Mouse (Mus musculus): Measurements from ENCODE around the gene Ccdc146. TPM values are rescaled to one million over a fixed set of nuclear protein-coding genes. Genes with fewer than 3 reads are reported as not detected.
A peak's percentile ranks its signal among the peaks of the same experiment; 100 is the strongest.
"Not testable (repeated sequence)": the region's sequence is repeated elsewhere in the genome, so short reads cannot be mapped to it uniquely, and the experiment has no call there.

Ccdc146 gene
- polyA plus RNA-seq, 1 experiment from 2014 or later, result not detected

DNA sequence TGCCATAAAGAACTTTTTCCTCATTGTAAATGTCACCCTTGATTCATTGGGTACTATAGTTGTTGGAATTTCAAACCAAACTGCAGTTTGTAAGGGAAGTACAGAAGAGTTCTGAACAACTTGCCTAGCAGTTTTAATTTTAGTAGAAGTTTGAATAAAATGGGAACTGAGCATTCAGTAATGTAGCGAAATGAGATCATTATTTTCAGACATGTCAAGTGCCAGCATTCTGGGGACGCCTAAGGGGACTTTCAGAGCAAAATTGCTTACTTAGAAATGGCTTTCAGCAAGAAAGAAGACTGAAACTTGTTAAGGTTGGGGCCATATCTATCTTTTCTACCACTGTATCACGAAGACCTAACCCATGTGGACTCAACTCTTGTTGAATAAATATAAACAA lies 65.8 kb downstream of the Ccdc146 start:
- Histone ChIP-seq H3K9me3 (ENCODE audit: control insufficient read depth, low read length) (no peaks in the 10 kb centered on the region), H3K36me3 (ENCODE audit: control insufficient read depth, insufficient read depth, low read length) (no peaks in the 10 kb centered on the region), H3K27ac (ENCODE audit: low read depth, low read length) (no peak overlapping the region), H3K4me3 (ENCODE audit: low read depth, low read length) (no peak overlapping the region), H3K4me1 (ENCODE audit: control insufficient read depth, insufficient read depth, low read length) (peaks cover 5% of the 10 kb centered on the region; the same call in 1 of the 2 replicates), H3K27me3 (ENCODE audit: control insufficient read depth, insufficient read depth, low read length) (no peaks in the 10 kb centered on the region), H3K4me2 (no peak overlapping the region), H3K9ac (ENCODE audit: low read length) (no peak overlapping the region)
- DNase-seq (ENCODE audit: low spot score, missing footprints) (no peak), ATAC-seq (ENCODE audit: low FRiP score) (no peak)
- 84% methylated on average over 3 of the region's 3 CpGs for WGBS

DNA sequence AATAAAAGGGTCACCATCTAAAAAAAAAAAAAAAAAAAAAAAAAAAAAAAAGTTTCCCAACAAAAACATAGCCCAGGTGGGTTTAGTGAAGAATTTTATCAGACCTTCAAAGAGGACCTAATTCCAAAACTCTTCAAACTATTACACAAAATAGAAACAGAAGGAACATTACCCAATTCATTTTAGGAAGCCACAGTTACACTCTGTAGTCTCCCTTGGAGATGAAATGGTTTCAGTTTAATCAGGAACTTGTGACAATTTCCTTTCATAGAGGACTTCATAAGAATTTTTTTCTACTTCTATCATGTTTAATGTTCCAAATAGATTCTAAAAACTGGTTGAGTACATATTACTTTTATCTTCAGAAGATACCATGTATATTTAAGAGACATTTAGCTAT lies 72.8 kb downstream of the Ccdc146 start:
- no peak overlapping the region for H3K4me2 ChIP-seq
- no peaks in the 10 kb centered on the region for H3K36me3 ChIP-seq (ENCODE audit: control insufficient read depth, insufficient read depth, low read length)
- H3K27me3 ChIP-seq (ENCODE audit: control insufficient read depth, insufficient read depth, low read length), result no peaks in the 10 kb centered on the region
- no peaks in the 10 kb centered on the region for H3K9me3 ChIP-seq (ENCODE audit: control insufficient read depth, low read length)
- DNase-seq (ENCODE audit: low spot score, missing footprints), result no peak
- no peak overlapping the region for H3K27ac ChIP-seq (ENCODE audit: low read depth, low read length)
- peaks cover 5% of the 10 kb centered on the region; the same call in 1 of the 2 replicates for H3K4me1 ChIP-seq (ENCODE audit: control insufficient read depth, insufficient read depth, low read length)
- no peak for ATAC-seq (ENCODE audit: low FRiP score)
- H3K9ac ChIP-seq (ENCODE audit: low read length), result no peak overlapping the region
- no peak overlapping the region for H3K4me3 ChIP-seq (ENCODE audit: low read depth, low read length)

DNA sequence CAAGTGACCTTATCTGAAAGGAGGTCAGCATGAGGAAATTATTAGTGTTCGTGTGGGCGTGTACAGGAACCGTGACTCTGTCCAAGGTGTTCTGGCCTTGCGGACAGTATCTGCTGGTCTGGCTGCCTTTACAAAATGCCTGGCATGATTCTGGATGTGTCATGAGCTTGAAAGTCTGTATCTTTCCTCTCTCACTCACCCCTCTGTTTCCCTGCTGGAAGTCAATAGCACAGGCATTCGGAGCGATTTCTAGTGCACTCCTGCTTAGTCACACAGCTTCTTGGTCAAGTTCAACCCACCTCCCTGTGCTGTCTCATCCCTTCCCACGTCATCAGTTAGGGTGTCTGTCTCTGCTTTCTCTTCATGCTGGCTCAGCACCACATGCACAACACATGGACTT lies 76.1 kb downstream of the Ccdc146 start:
- no peak for DNase-seq (ENCODE audit: low spot score, missing footprints)
- Histone ChIP-seq H3K36me3 (ENCODE audit: control insufficient read depth, insufficient read depth, low read length) (no peaks in the 10 kb centered on the region), H3K4me3 (ENCODE audit: low read depth, low read length) (no peak overlapping the region), H3K4me2 (no peak overlapping the region), H3K9me3 (ENCODE audit: control insufficient read depth, low read length) (no peaks in the 10 kb centered on the region), H3K27ac (ENCODE audit: low read depth, low read length) (no peak overlapping the region), H3K27me3 (ENCODE audit: control insufficient read depth, insufficient read depth, low read length) (no peaks in the 10 kb centered on the region), H3K9ac (ENCODE audit: low read length) (no peak overlapping the region), H3K4me1 (ENCODE audit: control insufficient read depth, insufficient read depth, low read length) (no peaks in the 10 kb centered on the region)
- WGBS, result 85% methylated on average over 7 of the region's 7 CpGs
- no peak for ATAC-seq (ENCODE audit: low FRiP score)

DNA sequence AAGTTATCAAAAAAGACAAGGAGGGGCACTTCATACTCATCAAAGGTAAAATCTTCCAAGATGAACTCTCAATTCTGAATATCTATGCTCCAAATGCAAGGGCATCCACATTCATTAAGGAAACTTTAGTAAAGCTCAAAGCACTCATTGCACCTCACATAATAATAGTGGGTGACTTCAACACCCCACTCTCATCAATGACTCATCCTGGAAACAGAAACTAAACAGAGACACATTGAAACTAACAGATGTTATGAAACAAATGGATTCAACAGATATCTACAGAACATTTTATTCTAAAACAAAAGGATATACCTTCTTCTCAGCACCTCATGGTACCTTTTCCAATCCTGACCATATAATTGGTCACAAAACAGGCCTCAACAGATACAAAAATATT lies 82.2 kb downstream of the Ccdc146 start:
- H3K9ac ChIP-seq (ENCODE audit: low read length); ATAC-seq (ENCODE audit: low FRiP score); H3K4me1 ChIP-seq (ENCODE audit: control insufficient read depth, insufficient read depth, low read length); H3K27ac ChIP-seq (ENCODE audit: low read depth, low read length); H3K9me3 ChIP-seq (ENCODE audit: control insufficient read depth, low read length); H3K4me3 ChIP-seq (ENCODE audit: low read depth, low read length); H3K4me2 ChIP-seq; DNase-seq (ENCODE audit: low spot score, missing footprints); H3K36me3 ChIP-seq (ENCODE audit: control insufficient read depth, insufficient read depth, low read length); H3K27me3 ChIP-seq (ENCODE audit: control insufficient read depth, insufficient read depth, low read length): not testable (repeated sequence)

- H3K36me3 ChIP-seq (ENCODE audit: control insufficient read depth, insufficient read depth, low read length), result no peaks in the 10 kb centered on the region
- 0 out of 2 replicates have a peak, but pooled peaks cover 5% of the 10 kb centered on the region for H3K4me1 ChIP-seq (ENCODE audit: control insufficient read depth, insufficient read depth, low read length)
- H3K4me3 ChIP-seq (ENCODE audit: low read depth, low read length), result no peak overlapping the region
- H3K27me3 ChIP-seq (ENCODE audit: control insufficient read depth, insufficient read depth, low read length), result no peaks in the 10 kb centered on the region
- ATAC-seq (ENCODE audit: low FRiP score) (no peak), DNase-seq (ENCODE audit: low spot score, missing footprints) (no peak)
- no peak overlapping the region for H3K4me2 ChIP-seq
- no peaks in the 10 kb centered on the region for H3K9me3 ChIP-seq (ENCODE audit: control insufficient read depth, low read length)
- WGBS, result 89% methylated on average over 1 of the region's 1 CpGs
- H3K27ac ChIP-seq (ENCODE audit: low read depth, low read length), result no peak overlapping the region
- H3K9ac ChIP-seq (ENCODE audit: low read length), result no peak overlapping the region
Observed at GRCm38 (mm10) chr5:21332119-21332518, 92.4 kb downstream of the Ccdc146 start.

- no peak for DNase-seq (ENCODE audit: low spot score, missing footprints)
- Histone ChIP-seq H3K4me1 (ENCODE audit: control insufficient read depth, insufficient read depth, low read length) (0 out of 2 replicates have a peak, but pooled peaks cover 5% of the 10 kb centered on the region), H3K4me2 (no peak overlapping the region), H3K27me3 (ENCODE audit: control insufficient read depth, insufficient read depth, low read length) (no peaks in the 10 kb centered on the region), H3K27ac (ENCODE audit: low read depth, low read length) (no peak overlapping the region), H3K4me3 (ENCODE audit: low read depth, low read length) (no peak overlapping the region), H3K36me3 (ENCODE audit: control insufficient read depth, insufficient read depth, low read length) (no peaks in the 10 kb centered on the region), H3K9ac (ENCODE audit: low read length) (no peak overlapping the region), H3K9me3 (ENCODE audit: control insufficient read depth, low read length) (no peaks in the 10 kb centered on the region)
- WGBS, result 88% methylated on average over 5 of the region's 5 CpGs
- no peak for ATAC-seq (ENCODE audit: low FRiP score)
Observed at GRCm38 (mm10) chr5:21331656-21332055, 92.8 kb downstream of the Ccdc146 start.

DNA sequence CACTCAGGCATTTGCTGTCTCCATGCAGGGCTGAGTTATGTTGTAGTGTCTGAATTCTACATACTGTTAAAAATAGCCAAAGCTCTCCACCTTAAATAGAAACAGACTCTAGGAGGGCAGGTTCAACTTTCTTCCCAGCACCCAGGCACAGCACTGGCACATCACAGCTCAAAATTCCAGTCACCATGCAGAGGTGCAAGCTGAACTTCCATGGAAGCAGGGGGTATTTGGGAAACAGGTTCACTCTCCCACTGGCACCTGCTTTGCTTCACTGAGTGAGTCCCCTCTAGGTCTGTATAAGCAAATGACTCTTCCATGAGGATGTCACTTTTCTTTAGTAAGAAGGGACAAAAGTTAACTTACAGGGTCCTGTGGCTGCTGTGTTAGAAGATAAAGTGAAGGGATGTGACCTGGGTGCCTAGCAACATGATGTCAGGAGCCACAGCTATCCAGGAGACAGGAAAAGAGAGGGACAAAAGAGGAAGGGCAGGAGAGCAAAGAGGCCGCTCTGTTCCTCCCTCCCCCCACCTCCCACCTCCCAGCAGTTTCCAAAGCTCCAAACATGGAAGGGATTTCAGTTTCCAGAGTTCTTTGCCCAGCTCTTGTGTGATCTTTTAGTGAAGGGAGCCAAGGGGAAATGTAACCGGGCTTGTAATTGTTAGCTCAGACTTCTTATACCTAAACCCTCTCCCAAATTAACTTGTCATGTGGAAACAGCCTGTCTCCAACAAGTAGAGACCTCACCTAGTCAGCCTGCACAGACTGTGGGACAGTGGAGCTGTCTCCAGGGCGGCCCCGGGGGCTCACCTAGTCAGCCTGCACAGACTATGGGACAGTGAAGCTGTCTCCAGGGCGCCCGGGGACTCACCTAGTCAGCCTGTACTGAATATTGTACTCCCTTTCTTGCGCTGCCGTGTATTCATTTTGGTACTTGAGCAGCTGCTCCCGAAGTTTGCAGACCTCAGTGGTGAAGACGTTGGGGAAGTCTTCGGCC lies 94.5 kb downstream of the Ccdc146 start:
- Histone ChIP-seq H3K27ac (ENCODE audit: low read depth, low read length) (no peak overlapping the region), H3K4me1 (ENCODE audit: control insufficient read depth, insufficient read depth, low read length) (0 out of 2 replicates have a peak, but pooled peaks cover 5% of the 10 kb centered on the region), H3K9me3 (ENCODE audit: control insufficient read depth, low read length) (no peaks in the 10 kb centered on the region), H3K4me2 (no peak overlapping the region), H3K27me3 (ENCODE audit: control insufficient read depth, insufficient read depth, low read length) (no peaks in the 10 kb centered on the region), H3K9ac (ENCODE audit: low read length) (no peak overlapping the region), H3K4me3 (ENCODE audit: low read depth, low read length) (no peak overlapping the region), H3K36me3 (ENCODE audit: control insufficient read depth, insufficient read depth, low read length) (no peaks in the 10 kb centered on the region)
- peak; percentile 88 for DNase-seq (ENCODE audit: low spot score, missing footprints)
- ATAC-seq (ENCODE audit: low FRiP score), result peak; percentile 73; the same call in 1 of the 2 replicates
- 35% methylated on average over 11 of the region's 11 CpGs for WGBS

- H3K27ac ChIP-seq (ENCODE audit: low read depth, low read length), result no peak overlapping the region
- WGBS, result 92% methylated on average over 1 of the region's 1 CpGs
- H3K9ac ChIP-seq (ENCODE audit: low read length), result no peak overlapping the region
- no peaks in the 10 kb centered on the region for H3K9me3 ChIP-seq (ENCODE audit: control insufficient read depth, low read length)
- H3K4me1 ChIP-seq (ENCODE audit: control insufficient read depth, insufficient read depth, low read length), result 0 out of 2 replicates have a peak, but pooled peaks cover 5% of the 10 kb centered on the region
- DNase-seq (ENCODE audit: low spot score, missing footprints) (no peak), ATAC-seq (ENCODE audit: low FRiP score) (no peak)
- no peaks in the 10 kb centered on the region for H3K36me3 ChIP-seq (ENCODE audit: control insufficient read depth, insufficient read depth, low read length)
- H3K4me3 ChIP-seq (ENCODE audit: low read depth, low read length), result no peak overlapping the region
- H3K4me2 ChIP-seq, result no peak overlapping the region
- no peaks in the 10 kb centered on the region for H3K27me3 ChIP-seq (ENCODE audit: control insufficient read depth, insufficient read depth, low read length)
Observed at GRCm38 (mm10) chr5:21328560-21328959, 95.9 kb downstream of the Ccdc146 start.

GRCm38 (mm10) chr5:21326494-21326893 lies 98.0 kb downstream of the Ccdc146 start:
- Histone ChIP-seq H3K27ac (ENCODE audit: low read depth, low read length) (no peak overlapping the region), H3K4me1 (ENCODE audit: control insufficient read depth, insufficient read depth, low read length) (0 out of 2 replicates have a peak, but pooled peaks cover 5% of the 10 kb centered on the region), H3K27me3 (ENCODE audit: control insufficient read depth, insufficient read depth, low read length) (no peaks in the 10 kb centered on the region), H3K4me3 (ENCODE audit: low read depth, low read length) (no peak overlapping the region), H3K36me3 (ENCODE audit: control insufficient read depth, insufficient read depth, low read length) (no peaks in the 10 kb centered on the region), H3K9ac (ENCODE audit: low read length) (no peak overlapping the region), H3K9me3 (ENCODE audit: control insufficient read depth, low read length) (no peaks in the 10 kb centered on the region), H3K4me2 (no peak overlapping the region)
- peak; percentile 94 for DNase-seq (ENCODE audit: low spot score, missing footprints)
- WGBS, result 23% methylated on average over 1 of the region's 1 CpGs
- ATAC-seq (ENCODE audit: low FRiP score), result 0 out of 2 replicates have a peak, but pooled peaks have one; percentile 35
